Mouse (Mus musculus) megakaryocyte, adult 5-6 weeks (primary cell): ENCODE data around the gene Nup62. TPM values are rescaled to one million over a fixed set of nuclear protein-coding genes. Genes with fewer than 3 reads are reported as not detected.

ENCODE experiments used
- ATAC-seq: 2 replicates; pipeline ENCODE4 v1.8.0; 2016; ENCODE audit warnings: mild to moderate bottlenecking, inconsistent platforms; ENCODE audit not compliant: poor library complexity, severe bottlenecking
- total RNA-seq, 2 experiments: library from RNA; stranded (forward) in 1 of 2; stranded (reverse) in 1 of 2; fragments of 153-499, 151-499 nt in 1 of 2; fragments of 221-1000, 200-1000 nt in 1 of 2; gene quantifications; 2 replicates each; pipeline versions ENCODE4 v1.2.3 to v1.2.4; 2015 to 2017

Gene Nup62
- total RNA-seq, 2 experiments from 2014 or later: 25.3 to 65.8 TPM

DNA sequence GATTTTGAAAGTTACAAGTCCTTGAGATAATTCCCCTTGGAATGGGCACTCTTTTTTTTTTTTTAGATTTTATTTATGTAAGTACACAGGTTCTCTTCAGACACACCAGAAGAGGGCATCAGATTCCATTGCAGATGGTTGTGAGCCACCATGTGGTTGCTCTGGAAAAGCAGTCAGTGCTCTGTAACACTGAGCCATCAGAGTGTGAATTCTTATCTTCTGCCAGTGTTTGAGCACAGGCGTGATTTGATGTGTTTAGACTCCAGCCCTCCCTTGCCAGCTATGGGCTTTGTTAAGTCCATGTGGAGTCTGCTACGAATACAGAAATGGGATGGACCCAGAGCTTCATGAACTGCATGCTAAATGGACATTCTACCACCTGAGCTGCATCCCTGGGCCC, 2.3 kb downstream of the Nup62 start:
- no peak for ATAC-seq

DNA sequence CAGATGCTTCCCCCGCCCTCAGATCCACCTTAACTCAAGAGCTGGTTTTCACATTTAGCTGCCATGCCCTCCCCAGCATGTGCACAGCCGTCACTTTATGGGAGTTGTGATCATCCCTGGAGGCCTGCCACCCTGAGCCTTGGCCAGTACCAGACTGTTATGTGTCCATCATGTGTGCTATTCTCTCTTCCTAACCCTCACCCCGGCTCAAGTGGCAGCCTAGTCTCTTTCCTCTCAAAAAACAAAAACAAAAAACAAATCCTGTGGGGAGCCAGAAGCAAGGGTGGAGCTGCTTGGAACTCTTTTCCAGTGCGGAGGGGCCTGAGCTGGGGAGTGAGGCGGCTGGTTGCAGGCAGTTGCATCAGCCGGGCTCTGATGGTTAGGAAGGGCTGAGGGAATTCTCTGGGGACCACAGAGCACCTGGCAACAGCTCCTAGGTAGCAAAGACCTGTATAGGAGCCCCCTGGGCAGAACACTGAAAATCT, 2.9 kb downstream of the Nup62 start:
- no peak for ATAC-seq

DNA sequence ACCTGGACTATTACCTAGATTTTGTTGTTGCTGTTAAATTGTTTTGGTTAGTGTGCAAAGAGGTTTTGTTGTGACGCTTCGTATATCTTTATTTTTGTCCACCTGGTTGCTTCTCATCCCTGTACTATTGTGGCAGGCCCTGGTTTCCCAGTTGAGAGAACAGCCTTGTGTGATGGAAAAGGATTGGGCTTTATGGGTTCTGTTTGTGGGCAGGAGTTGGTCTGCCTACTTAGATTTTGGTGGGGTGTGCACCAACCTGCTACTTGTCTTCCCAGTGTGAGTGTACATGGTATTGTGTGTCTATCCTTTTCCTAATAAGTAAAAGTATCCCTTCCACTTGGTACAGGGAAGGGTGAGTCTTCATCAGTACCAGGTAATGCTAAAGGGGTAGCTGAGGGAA, 3.5 kb downstream of the Nup62 start:
- no peak for ATAC-seq

DNA sequence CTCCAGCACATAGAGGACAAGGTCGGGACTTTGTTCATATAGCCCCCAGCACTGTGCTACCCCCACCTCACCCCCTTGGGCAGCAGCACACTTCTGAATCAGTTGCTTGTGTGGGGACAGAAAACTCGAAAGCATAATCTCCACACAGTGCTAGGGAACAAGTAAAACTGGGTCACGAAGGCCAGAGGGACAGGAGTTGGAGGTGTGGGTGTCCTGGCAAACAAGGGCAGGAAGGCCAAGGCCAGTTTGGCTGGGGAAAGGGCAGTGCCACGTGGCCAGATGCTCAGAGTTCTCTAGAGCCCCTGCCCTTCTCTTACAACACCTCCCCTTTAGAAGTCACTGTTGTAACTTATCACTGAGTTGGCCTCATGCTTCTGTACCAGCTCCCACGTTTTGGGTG, 4.0 kb downstream of the Nup62 start:
- ATAC-seq: no peak

DNA sequence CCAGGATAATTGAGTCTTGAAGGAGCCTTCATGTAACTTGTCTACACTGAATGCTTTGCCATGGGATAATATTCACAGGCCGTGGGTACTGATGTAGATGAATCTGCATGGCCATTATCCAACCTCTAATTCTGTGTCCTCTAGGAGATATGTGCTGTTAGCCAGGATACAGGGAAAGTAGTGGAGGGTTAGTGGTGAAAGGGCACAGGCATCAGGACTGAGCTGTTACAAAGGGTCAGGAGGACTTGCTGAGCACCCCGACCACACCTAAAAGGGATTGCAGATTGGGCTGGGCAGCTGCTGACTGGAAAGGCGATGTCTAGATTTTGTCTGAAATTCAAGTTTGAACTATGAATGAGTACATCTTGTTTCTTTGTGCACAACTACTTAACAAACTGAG, 4.6 kb downstream of the Nup62 start:
- ATAC-seq: no peak

DNA sequence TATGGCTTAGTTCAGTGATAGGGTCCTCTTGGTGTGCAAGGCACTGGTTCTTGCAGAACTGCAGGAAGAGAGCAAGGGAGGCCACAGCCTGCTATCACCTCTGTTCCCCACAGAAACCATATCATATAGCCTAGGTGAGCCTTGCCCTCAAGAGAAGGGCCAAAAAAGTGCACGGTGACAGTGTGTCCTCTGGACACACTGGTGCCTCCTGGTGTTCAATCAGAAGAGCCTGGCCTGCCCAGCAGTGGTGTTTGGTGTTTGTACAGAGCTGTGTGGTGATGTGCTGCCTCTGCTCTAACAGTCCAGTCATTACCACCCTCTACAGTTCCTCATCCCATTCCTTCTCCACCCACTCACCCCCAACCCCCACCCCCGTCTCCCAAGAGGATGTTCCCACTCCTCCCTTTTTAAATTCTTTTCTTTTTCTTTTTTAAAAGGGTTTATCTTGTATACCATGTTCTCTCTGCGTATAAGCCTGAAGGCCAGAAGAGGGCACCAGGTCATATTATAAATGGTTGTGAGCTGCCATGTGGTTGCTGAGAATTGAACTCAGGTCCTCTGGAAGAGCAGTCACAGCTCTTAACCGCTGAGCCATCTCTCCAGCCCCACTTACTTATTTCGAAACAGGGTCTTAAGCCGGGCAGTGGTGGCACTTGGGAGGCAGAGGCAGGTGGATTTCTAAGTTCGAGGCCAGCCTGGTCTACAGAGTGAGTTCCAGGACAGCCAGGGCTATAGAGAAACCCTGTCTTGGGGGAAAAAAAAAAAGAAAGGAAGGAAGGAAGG, 6.0 kb downstream of the Nup62 start:
- no peak for ATAC-seq

DNA sequence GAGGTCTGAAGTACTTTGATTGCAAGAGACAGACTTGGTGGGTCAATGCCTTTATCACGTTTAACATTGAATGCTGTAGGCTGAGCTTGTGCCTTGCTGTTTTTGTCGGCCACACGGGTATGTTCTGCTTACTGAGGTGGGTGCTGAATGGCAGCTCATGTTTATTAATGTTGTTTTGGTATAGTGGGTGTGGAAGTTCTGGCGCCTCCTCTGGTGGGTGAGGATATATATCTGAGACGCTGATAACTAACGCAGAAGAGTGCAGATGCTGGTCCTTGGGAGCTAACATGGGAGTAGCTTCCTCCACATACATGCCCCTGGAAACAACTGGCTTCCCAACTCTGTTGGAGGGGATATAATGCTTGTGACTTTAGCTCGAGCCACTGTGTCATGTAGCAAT, 7.5 kb downstream of the Nup62 start:
- no peak for ATAC-seq

DNA sequence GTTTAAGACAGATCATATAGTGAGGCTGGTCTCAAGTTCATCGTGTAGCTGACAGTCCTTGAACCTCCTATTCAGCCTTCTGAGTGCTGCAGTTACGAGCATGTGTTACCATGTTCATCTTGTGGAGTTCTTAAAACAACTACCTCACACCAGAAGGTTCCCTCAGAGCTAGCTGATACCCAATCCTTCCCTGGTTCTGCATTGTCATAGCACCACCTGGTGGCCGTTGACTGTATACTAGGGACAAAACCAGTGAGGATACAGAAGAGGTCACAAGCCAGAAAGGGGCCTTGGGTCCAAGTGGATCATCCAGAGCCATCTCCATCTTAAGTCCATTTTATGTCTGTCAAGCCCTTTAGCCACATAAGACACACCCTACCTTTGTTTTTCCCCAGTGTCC, 9.0 kb downstream of the Nup62 start:
- peak; percentile 85 for ATAC-seq

DNA sequence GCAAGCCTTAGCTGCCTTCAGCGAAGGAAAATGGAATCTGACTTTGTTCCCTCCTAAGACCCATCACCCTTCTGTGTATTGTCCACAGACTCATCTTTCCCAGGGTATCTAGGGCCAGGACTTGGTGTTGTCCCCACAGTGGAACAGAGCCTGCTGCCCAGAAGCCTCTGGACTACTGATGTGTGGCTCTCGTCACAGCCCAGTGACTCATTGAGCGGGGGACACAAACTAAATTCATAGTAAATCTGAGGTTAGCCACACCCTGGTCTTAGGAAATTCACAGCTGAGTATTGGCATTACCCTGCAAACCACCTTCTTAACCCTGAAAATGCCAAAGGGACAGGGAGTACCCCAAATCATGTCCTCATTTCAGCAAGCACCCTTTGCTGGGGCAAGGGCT, 10.9 kb downstream of the Nup62 start:
- ATAC-seq: peak; percentile 44

- no peak for ATAC-seq
Observed at GRCm38 (mm10) chr7:44828706-44829105, 12.8 kb downstream of the Nup62 start.

- ATAC-seq: no peak
Observed at GRCm38 (mm10) chr7:44832763-44833162, 16.9 kb downstream of the Nup62 start.

GRCm38 (mm10) chr7:44835373-44836015, 19.6 kb downstream of the Nup62 start:
- no peak for ATAC-seq

DNA sequence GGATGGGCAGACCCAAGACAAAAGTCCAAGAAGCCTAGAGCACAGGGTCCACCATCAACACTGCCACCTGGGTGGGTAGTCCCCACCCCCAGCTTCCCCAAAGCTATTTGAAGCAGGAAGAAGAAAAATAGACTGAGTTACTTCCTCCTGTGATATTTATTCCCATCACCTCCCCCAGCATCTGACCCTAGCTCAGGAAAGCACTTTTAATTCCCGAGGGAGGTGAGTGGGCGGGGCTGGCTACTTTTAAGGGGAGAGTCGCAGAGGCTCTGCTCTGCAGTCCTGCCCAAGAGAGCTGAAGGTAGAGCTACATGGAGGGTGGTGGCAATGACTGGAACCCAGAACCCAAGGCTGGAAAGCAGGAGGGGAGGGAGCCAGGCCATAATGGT, 20.1 kb downstream of the Nup62 start:
- ATAC-seq: no peak

GRCm38 (mm10) chr7:44836423-44837053, 20.6 kb downstream of the Nup62 start:
- ATAC-seq: no peak

DNA sequence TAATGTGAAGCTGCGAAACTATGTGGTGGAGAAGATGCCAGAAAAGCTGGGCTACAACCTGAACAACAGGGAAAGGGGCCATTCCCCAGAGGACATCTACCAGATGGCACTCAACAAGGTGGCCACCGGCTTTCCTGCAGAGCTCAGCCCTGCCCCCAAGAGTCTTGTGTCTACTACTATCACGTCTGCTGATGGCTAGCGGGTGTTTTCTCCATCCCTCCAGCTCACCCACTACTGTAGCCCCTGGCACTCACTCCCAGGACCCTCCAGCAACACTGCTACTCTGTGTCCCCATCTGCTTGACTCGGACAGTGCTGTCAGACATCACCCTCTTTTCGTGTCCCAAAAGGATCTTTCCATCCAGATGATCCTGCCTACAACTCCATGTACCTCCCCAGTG, 22.2 kb downstream of the Nup62 start:
- ATAC-seq: no peak

- no peak for ATAC-seq
Observed at GRCm38 (mm10) chr7:44839171-44839490, 23.2 kb downstream of the Nup62 start.

GRCm38 (mm10) chr7:44839491-44840191, 23.8 kb downstream of the Nup62 start:
- peak; percentile 62 for ATAC-seq

DNA sequence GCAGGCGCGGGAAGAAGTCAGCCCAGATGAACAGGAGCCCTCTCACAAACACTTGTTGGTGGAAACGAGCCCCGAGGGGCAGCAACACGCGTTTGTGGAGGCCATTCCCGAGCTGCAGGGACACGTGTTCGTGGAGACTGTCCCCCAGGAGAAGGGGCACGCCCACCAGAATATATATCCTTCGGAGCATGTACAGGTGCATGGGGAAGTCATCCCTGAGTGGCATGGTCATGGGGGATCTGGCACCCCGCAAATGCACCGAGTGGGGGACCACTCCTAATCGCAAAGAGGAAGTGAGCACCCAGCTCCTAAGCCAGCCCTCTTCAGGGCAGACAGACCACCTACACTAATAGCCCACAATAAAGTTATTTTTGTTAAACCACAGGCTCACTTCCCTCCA, 24.5 kb downstream of the Nup62 start:
- ATAC-seq: peak; percentile 19; the same call in 1 of the 2 replicates

GRCm38 (mm10) chr7:44841825-44842463, 26.1 kb downstream of the Nup62 start:
- no peak for ATAC-seq

GRCm38 (mm10) chr7:44845006-44845405, 29.1 kb downstream of the Nup62 start:
- ATAC-seq: no peak

GRCm38 (mm10) chr7:44846804-44847203, 30.9 kb downstream of the Nup62 start:
- ATAC-seq: no peak
